Mouse (Mus musculus) activated CD4-positive, CD25-positive, alpha-beta regulatory T cell, adult 4 months (primary cell): Measurements from ENCODE around the gene Zfp691. TPM values are rescaled to one million over a fixed set of nuclear protein-coding genes. Genes with fewer than 3 reads are reported as not detected.

ENCODE experiments used
- ATAC-seq: one replicate; pipeline ENCODE4 v1.8.0; 2017
- polyA plus RNA-seq, 2 experiments: library from polyadenylated mRNA; unstranded; fragments of 100-300 nt; shearing (Covaris generic); gene quantifications; one replicate each; pipeline ENCODE4 v1.2.1; 2017

Zfp691 gene
- 1 to 10 TPM; 4.6 to 5.9 TPM for polyA plus RNA-seq

GRCm38 (mm10) chr4:119173851-119174453 is at the start of gene Zfp691:
Zfp691 (minus strand) TSS chr4:119174195.
- peak; percentile 100 for ATAC-seq

GRCm38 (mm10) chr4:119223696-119224095 is 49.7 kb upstream of the Zfp691 start:
- peak; percentile 80 for ATAC-seq

- no peak for ATAC-seq
Measured at GRCm38 (mm10) chr4:119218169-119218568, 44.2 kb upstream of the Zfp691 start, which contains the start of gene Tmem269. Tmem269 (minus strand) TSS chr4:119218217.

GRCm38 (mm10) chr4:119216667-119217066 is 42.7 kb upstream of the Zfp691 start:
- ATAC-seq: no peak

GRCm38 (mm10) chr4:119204672-119205071 is 30.7 kb upstream of the Zfp691 start:
- ATAC-seq: peak; percentile 28

- no peak for ATAC-seq
Measured at GRCm38 (mm10) chr4:119198105-119198504, 24.1 kb upstream of the Zfp691 start.

GRCm38 (mm10) chr4:119195582-119196320 is 21.8 kb upstream of the Zfp691 start:
- ATAC-seq: peak; percentile 48

- ATAC-seq: peak; percentile 85
Measured at GRCm38 (mm10) chr4:119194909-119195581, 21.1 kb upstream of the Zfp691 start, which contains the start of gene Svbp. Svbp (plus strand) TSS chr4:119195306.

- ATAC-seq: no peak
Measured at GRCm38 (mm10) chr4:119192757-119193156, 18.8 kb upstream of the Zfp691 start.

GRCm38 (mm10) chr4:119191273-119191672 is 17.3 kb upstream of the Zfp691 start:
- ATAC-seq: no peak

GRCm38 (mm10) chr4:119190618-119191017 is 16.6 kb upstream of the Zfp691 start:
- no peak for ATAC-seq

- ATAC-seq: no peak
Measured at GRCm38 (mm10) chr4:119189864-119190263, 15.9 kb upstream of the Zfp691 start, which contains the start of gene Ermap. Ermap (minus strand) TSS chr4:119190011.

- no peak for ATAC-seq
Measured at GRCm38 (mm10) chr4:119189392-119189791, 15.4 kb upstream of the Zfp691 start.

GRCm38 (mm10) chr4:119188060-119188785 is 14.2 kb upstream of the Zfp691 start:
- no peak for ATAC-seq

- no peak for ATAC-seq
Measured at GRCm38 (mm10) chr4:119185771-119186170, 11.8 kb upstream of the Zfp691 start.

GRCm38 (mm10) chr4:119183525-119183924 is 9.5 kb upstream of the Zfp691 start:
- ATAC-seq: no peak

GRCm38 (mm10) chr4:119181456-119181855 is 7.5 kb upstream of the Zfp691 start:
- no peak for ATAC-seq

- no peak for ATAC-seq
Measured at GRCm38 (mm10) chr4:119180133-119180707, 6.2 kb upstream of the Zfp691 start.

GRCm38 (mm10) chr4:119178331-119178730 is 4.3 kb upstream of the Zfp691 start:
- ATAC-seq: no peak

- no peak for ATAC-seq
Measured at GRCm38 (mm10) chr4:119177702-119178101, 3.7 kb upstream of the Zfp691 start.

GRCm38 (mm10) chr4:119172919-119173650 is 910 bp downstream of the Zfp691 start:
- no peak for ATAC-seq

- ATAC-seq: peak; percentile 88
Measured at GRCm38 (mm10) chr4:119167663-119168062, 6.3 kb downstream of the Zfp691 start.
